Mouse (Mus musculus) left cerebral cortex, adult 11 months (tissue): ENCODE measurements around the gene Spata17.

Source experiments
- DNase-seq: peaks from one replicate; pipeline ENCODE4 v3.0.0; 2022; ENCODE audit warnings: low spot score

Spata17 gene

GRCm38 (mm10) chr1:187215181-187216116, at the start of gene Spata17, which contains the start of gene Gpatch2:
Spata17 (minus strand) TSS chr1:187215465.
Gpatch2 (plus strand) TSS chr1:187215508.
- DNase-seq = peak; percentile 40

DNA sequence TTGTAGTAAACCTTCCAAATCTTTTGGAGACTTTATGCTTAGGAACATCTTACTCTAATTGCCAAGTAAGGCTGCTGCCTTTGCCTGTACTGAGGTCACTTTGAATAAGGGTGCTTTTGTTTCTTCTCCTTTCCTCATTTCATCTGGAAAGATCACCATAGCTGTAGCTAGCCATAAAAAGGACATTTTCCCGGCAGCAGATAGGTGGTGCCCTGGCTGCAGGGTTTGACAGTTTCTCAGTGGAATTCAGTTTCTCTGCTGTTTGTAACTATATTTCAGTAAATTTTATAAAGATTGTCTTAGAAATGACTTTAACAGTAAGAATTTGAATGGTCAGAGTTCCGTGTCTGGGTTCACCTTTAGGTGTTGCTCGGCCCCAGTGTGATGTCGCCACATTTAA, 43.5 kb upstream of the Spata17 start:
- no peak for DNase-seq

- no peak for DNase-seq
Measured at GRCm38 (mm10) chr1:187250741-187251262, 35.5 kb upstream of the Spata17 start.

GRCm38 (mm10) chr1:187244734-187245133, 29.5 kb upstream of the Spata17 start:
- no peak for DNase-seq

DNA sequence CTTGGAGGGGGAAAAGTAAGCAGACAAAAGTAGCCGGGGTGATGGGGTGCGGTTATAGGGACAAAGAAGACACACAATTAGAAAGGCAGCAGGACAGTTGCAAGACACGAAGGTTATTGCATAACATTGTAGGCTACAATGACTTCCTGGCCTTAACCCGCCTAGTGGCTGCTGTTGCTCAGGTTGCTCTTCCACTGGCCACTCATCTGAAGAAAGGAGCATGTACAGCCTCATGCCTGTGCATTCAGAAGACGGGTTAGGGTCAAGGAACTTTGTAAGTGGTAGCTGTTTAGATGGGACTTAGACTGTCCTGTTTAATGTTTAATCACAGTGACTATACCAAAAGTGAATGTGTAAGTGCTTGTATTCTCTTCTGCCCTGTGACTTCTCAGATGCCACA, 26.1 kb upstream of the Spata17 start:
- DNase-seq = no peak

GRCm38 (mm10) chr1:187240304-187240703, 25.0 kb upstream of the Spata17 start:
- DNase-seq = no peak

GRCm38 (mm10) chr1:187238061-187238460, 22.8 kb upstream of the Spata17 start:
- no peak for DNase-seq

DNA sequence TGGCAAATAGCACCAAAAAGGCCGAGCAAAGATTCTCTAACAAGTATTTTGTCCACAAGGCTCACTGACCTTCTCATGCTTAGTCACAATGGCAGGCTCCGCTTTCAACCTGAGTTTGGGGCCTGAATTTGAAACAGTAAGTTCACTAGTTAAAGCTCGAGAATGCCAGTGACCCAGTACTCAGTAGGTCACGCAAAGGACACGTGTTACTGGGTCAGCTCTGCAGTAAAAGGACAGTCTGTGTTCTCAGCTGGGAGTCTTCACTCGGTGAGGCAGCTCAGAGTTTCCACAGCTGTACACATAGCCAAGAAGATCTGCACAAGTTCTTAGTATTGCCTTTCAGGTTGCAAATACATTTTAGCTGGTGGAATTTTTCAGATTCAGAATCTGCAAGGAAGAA, 21.0 kb upstream of the Spata17 start:
- no peak for DNase-seq

DNA sequence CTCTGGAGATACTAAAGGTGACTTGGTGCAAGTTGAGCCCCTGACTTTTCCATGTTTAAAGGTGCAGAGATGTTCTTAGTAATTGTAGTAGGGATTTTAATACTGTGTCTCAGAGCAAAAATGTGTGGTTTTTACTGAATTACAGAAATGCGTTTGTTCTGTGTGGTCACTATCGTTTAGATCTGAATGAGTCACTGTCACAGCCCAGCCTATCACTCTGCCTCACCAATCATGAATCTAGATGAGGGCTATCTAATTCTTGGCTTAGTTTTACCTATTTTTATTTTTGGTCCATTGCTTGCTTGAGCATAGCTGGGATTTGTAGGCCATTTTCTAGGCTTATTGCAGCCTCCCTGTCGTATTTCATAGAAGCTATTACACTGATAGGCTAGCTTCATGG, 19.9 kb upstream of the Spata17 start:
- no peak for DNase-seq

GRCm38 (mm10) chr1:187232996-187233615, 17.8 kb upstream of the Spata17 start:
- DNase-seq = no peak

- no peak for DNase-seq
Measured at GRCm38 (mm10) chr1:187232196-187232955, 17.1 kb upstream of the Spata17 start.

DNA sequence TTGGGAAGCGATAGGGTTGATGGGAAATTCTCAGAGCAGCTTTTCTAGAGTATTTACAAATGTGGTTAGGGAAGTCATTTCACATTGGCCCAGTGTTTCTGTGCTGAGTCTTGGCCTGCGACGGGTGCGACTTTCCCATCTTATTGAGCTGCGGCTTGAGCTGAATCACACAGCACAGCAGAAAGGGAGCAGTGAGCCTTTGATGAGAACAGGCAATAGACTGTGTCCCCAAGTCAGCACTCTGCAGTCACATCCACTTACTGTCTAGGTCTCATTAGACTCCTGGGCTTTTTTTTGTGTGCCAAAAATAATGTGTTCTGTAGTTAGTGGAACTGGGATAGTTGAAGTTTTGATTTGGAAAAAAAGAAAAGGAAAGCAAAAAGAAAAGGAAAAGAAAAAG, 15.0 kb upstream of the Spata17 start:
- DNase-seq = no peak

DNA sequence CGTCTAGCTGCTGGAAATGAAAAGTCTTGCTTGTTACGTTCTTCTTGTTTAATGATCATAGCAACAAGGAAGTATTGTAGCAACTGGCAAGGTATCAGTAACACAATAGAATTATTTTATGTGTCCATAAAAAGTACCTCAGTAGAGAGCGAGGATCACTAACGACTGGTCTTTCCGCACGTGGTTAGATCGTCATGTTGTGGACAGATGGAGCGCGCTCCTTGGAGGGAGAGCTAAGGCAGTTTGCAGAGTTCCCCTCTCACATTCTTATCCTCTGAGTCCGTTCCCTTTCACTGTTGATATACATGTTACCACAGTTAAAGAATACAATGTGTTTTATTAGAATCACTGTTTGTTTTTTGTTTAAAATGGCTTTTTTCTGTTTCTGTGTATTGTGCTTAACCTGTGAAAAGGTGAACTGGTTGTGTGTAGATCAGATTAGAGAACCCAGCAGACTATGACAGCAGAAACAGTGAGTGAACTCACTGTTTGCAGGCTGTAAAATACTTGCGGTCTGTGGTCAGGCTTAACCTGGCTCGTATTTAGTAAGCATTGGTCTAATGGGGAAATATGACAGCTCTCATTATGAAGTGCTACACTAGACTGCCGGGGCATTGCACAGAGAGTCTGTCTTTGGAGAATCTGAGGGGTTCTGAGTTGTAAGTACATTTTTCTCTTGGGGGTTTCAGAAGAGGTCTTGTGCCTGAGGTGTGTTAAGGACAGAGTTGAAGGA, 13.3 kb upstream of the Spata17 start:
- DNase-seq = no peak

GRCm38 (mm10) chr1:187226328-187227025, 11.2 kb upstream of the Spata17 start:
- no peak for DNase-seq

DNA sequence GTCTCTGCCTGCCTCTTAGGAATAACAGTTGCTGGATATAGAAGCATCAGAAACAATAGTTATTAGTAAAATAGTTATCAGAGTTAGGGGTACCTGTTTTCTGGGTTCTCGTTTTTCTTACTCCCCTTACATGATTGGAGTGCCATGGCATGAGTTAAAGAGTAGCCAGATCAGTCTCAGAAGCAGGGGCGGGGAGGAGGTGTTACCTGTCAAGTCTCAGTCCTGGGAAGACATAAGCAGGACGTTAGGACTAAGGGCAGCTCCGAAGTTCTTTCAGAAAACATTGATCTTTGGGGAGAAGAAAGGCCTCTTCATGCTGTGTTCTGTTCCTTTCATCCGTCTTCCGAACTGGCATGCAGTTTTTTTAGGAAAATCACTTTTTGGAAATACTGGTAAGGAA, 5.5 kb upstream of the Spata17 start:
- DNase-seq = no peak

- no peak for DNase-seq
Measured at GRCm38 (mm10) chr1:187216620-187217410, 1.6 kb upstream of the Spata17 start.

DNA sequence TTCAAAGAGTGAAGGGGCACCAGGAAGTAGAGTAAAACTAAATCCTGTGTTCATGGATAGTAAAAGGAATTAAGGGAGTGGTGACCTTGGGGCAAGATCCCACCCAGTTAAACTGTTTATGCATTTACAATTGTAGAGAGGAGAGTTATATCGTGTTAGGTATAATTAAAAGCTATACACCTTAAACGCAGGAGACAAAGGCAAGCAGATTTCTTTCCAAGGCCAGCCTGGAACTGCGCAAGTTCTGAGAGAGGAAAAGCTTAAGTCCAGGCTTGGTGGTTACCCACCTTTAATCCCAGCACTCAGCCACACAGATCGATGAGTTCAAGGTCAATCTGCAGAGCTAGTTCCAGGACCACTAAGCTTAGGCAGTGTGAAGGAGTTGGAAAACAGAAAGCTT, 4.5 kb downstream of the Spata17 start:
- DNase-seq = no peak

DNA sequence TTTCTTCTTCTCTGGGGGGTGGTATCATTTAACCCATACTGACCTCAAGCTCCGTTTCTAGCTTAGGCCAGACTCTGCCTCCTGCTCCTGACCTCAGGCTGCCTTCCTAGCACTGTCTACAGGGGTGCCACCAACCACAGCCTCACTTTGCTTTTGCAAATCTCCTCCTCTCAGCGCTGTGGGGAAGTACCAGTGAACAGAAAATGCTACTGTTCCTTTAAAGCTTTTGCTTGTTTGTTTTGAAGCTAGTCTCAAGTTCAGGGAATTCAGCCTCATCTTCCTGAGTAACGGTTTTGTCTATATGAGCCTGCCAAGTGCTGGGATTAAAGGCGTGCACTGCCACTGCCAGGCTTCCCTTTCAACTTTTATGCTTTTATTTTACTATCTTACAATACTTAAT, 5.8 kb downstream of the Spata17 start:
- DNase-seq = no peak

DNA sequence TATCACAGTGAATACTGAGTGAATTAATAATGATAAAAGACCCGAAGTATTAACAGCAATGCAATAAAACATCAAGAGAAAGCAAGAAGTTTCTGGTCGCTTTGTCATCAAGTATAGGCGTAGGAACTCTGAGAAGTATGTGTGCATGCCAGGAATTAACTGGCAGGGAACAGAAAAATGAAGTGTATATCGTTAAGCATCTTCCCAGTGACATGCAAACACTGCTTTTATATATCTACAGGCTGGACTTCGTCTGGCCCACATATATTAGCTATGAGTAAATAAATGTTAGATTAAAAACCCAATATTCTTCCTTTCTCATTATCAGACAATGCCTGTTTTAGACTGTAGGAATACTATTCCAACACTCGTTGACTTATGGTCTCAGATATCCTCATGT, 9.8 kb downstream of the Spata17 start:
- no peak for DNase-seq

- DNase-seq = no peak
Measured at GRCm38 (mm10) chr1:187178546-187178945, 36.7 kb downstream of the Spata17 start.
